8 mouse cellular contexts compared by ENCODE assay signal in the genomic region with DNA sequence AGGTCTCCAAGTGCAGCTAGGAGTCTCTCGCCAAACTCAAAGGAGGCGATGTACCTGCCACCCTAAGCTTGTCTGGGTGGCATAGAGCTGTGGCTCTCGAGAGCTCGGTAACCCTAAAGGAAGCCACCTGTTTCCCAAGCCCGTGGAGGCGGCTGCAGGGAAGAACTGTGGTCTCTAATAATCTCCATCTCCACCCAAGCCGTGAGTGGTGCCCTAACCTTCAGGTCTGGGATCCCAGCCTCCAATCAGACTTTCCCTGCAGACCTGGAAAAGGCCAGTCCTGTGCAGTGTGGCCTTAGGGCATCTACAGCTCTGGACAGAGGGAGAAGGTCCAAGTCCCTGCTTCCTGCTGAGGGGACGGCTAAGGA. TPM values are rescaled to one million over a fixed set of nuclear protein-coding genes. Genes with fewer than 3 reads are reported as not detected.
DNase-seq lines count a peak whose midpoint lies in the region; ATAC-seq and TF ChIP-seq lines count a peak whose summit lies in the region.

No protein-coding gene starts in this region.

- 8% methylated on average over 8 of the region's 8 CpGs for WGBS in spleen, adult 2 months
- 6% methylated on average over 8 of the region's 8 CpGs for WGBS in liver, embryonic 13.5 days (ENCODE audit: insufficient replicate concordance)
- 13% methylated on average over 8 of the region's 8 CpGs for WGBS in stomach, postnatal 0 days

- H3K27me3 ChIP-seq in spleen, adult 2 months (ENCODE audit: control insufficient read depth, insufficient read depth, low read length), result peaks cover 6% of the 10 kb centered on the region
- peaks cover 78% of the 10 kb centered on the region for H3K27me3 ChIP-seq in liver, embryonic 13.5 days
- H3K27me3 ChIP-seq in stomach, postnatal 0 days (ENCODE audit: control insufficient read depth, insufficient read depth, low read length), result peaks cover 3% of the 10 kb centered on the region; the same call in 1 of the 2 replicates

- H3K4me2 ChIP-seq in liver, embryonic 13.5 days, result peak overlapping the region; percentile 70
- peak overlapping the region; percentile 87 for H3K4me2 ChIP-seq in stomach, postnatal 0 days (replicated peaks; ENCODE audit: low read depth)

- no peak for ATAC-seq in liver, embryonic 13.5 days (ENCODE audit: low read depth)
- no peak for ATAC-seq in stomach, postnatal 0 days (ENCODE audit: low FRiP score, low TSS enrichment)

- TF ChIP-seq POLR2A in spleen, adult 2 months (IDR thresholded peaks at IDR 0.05; ENCODE audit: low read depth, low read length), result no peak

- peak overlapping the region; percentile 68; the same call in 1 of the 2 replicates for H3K4me3 ChIP-seq in spleen, adult 2 months (ENCODE audit: extremely low read depth, insufficient read depth, insufficient read length)
- peak overlapping the region; percentile 48 for H3K4me3 ChIP-seq in liver, embryonic 13.5 days (replicated peaks)
- peak overlapping the region; percentile 48 for H3K4me3 ChIP-seq in stomach, postnatal 0 days (ENCODE audit: low read depth, low read length)

- no peak for TF ChIP-seq CTCF in spleen, adult 2 months (IDR thresholded peaks at IDR 0.05; ENCODE audit: extremely low read depth, insufficient read depth, insufficient read length, insufficient replicate concordance)
- no peak for TF ChIP-seq CTCF in stomach, postnatal 0 days (IDR thresholded peaks at IDR 0.05; ENCODE audit: low read depth)

- TF ChIP-seq EP300 in stomach, postnatal 0 days (optimal IDR thresholded peaks at IDR 0.05), result no peak

- H3K27ac ChIP-seq in spleen, adult 2 months (ENCODE audit: insufficient read depth, low read length), result no peak overlapping the region
- no peak overlapping the region for H3K27ac ChIP-seq in liver, embryonic 13.5 days
- no peak overlapping the region for H3K27ac ChIP-seq in stomach, postnatal 0 days (replicated peaks)

- no peaks in the 10 kb centered on the region for H3K9me3 ChIP-seq in liver, embryonic 13.5 days (replicated peaks)
- H3K9me3 ChIP-seq in stomach, postnatal 0 days (ENCODE audit: control insufficient read depth, low read length), result no peaks in the 10 kb centered on the region

- peak; percentile 20 for DNase-seq in embryo, embryonic 10 days (ENCODE audit: low spot score)
- DNase-seq in embryo, embryonic 11 days, result no peak
- no peak for DNase-seq in spleen, adult 2 months (ENCODE audit: low read depth in 1 of 2, low spot score in 2 of 2)
- DNase-seq in spleen, postnatal 36 days (ENCODE audit: low spot score in 2 of 2), result no peak
- DNase-seq in liver, embryonic 13.5 days, result no peak
- no peak for DNase-seq in stomach, postnatal 0 days (ENCODE audit: low spot score)
- no peak for DNase-seq in lung, postnatal 4 days
- no peak for DNase-seq in urinary bladder, postnatal 36 days (ENCODE audit: low spot score in 2 of 2)

- H3K36me3 ChIP-seq in spleen, adult 2 months (ENCODE audit: control insufficient read depth, insufficient read depth, low read length), result no peaks in the 10 kb centered on the region
- H3K36me3 ChIP-seq in liver, embryonic 13.5 days, result no peaks in the 10 kb centered on the region
- H3K36me3 ChIP-seq in stomach, postnatal 0 days (ENCODE audit: control insufficient read depth, insufficient read depth, low read length), result no peaks in the 10 kb centered on the region

- no peak overlapping the region for H3K9ac ChIP-seq in liver, embryonic 13.5 days
- H3K9ac ChIP-seq in stomach, postnatal 0 days (ENCODE audit: low read length), result peak overlapping the region; percentile 59; the same call in 1 of the 2 replicates

- H3K4me1 ChIP-seq in spleen, adult 2 months (ENCODE audit: control insufficient read depth, insufficient read depth, insufficient read length), result peaks cover 8% of the 10 kb centered on the region
- H3K4me1 ChIP-seq in liver, embryonic 13.5 days (replicated peaks), result peaks cover 15% of the 10 kb centered on the region; the same call in 1 of the 2 replicates
- 0 out of 2 replicates have a peak, but pooled peaks cover 3% of the 10 kb centered on the region for H3K4me1 ChIP-seq in stomach, postnatal 0 days (replicated peaks; ENCODE audit: control insufficient read depth, insufficient read depth)

RNA-seq across cellular contexts. Expression of gene Sox8, which starts 1.0 kb away (rescaled TPM):
- polyA plus RNA-seq in spleen, adult 2 months (2012; rRNA removed), result 0.65 and 0.83 TPM in 2 replicates
- 0.28 and 0.29 TPM in 2 replicates for polyA plus RNA-seq in liver, embryonic 13.5 days (2015; fragmentation: Nextera tagmentation; extraction: Ambion mirVana)
- polyA plus RNA-seq in stomach, postnatal 0 days (2015; fragmentation: Nextera tagmentation; extraction: Ambion mirVana), result 1.4 and 1.6 TPM in 2 replicates

RNA-seq across cellular contexts. Expression of gene Lmf1, which starts 7.4 kb away (rescaled TPM):
- 13.1 and 15.6 TPM in 2 replicates for polyA plus RNA-seq in spleen, adult 2 months (2012; rRNA removed)
- polyA plus RNA-seq in liver, embryonic 13.5 days (2015; fragmentation: Nextera tagmentation; extraction: Ambion mirVana), result 11.3 and 11.6 TPM in 2 replicates
- polyA plus RNA-seq in stomach, postnatal 0 days (2015; fragmentation: Nextera tagmentation; extraction: Ambion mirVana), result 16.3 and 17.7 TPM in 2 replicates
